Mouse (Mus musculus) frontal cortex, adult (tissue): ENCODE data around the gene Prkcb.

Experiments used
- ATAC-seq: cut with Nextera tagmentation; 2 replicates; pipeline ENCODE4 v1.9.2; 2017; ENCODE audit warnings: mild to moderate bottlenecking, moderate library complexity, mixed read lengths; ENCODE audit not compliant: low TSS enrichment

Prkcb gene

DNA sequence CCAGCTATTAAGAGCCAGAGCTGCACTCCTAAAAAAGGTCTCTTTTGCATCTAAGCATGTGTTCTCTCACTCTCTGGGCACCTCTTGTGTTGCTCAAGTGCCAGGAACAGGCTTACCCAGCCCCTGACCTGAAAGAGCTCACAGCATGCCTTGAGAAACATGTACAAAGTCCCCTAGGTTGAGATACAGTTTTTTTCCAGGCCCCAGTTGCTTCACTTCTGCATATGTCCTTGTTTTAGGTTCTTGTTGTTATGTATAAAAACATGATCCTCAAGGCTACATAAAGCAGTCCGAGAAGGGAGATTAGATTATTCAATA, 291.6 kb downstream of the Prkcb start:
- no peak for ATAC-seq

DNA sequence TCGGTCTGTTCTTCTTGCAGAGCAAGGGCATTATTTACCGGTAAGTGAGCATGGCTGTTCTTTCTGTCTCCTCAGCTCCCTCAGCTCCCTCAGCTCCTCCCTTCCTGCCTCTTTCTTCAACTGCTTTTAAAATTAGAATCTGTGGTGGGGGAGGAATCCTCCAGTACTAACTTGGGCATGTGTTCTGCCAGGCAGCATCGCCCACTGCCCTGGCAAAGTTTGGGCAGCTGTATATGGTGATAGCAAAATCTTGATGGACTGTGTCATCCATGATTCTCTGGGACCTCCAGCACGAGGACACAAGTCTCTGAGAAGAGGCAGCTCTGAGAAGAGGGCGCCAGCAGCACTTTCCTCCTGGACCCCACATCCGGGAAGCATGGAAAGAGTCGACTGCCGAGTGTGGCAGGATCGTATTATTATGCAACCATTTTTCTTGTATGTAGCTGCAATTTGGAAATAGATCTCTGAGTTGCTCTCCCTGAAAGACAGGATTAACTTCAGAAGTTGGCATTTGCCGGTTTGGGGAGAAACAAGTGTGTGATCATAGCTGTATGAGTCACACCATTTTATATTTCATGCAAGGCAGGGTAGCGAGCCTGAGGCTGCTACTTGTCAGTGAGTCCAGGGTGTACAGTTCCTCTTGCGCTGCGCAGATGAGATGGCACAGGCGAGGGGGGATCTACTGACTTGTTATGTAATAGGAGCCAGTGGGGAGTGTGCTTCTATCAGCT, 296.0 kb downstream of the Prkcb start:
- peak; percentile 88 for ATAC-seq

- ATAC-seq, result no peak
Measured at GRCm38 (mm10) chr7:122595897-122596296, 307.3 kb downstream of the Prkcb start.

GRCm38 (mm10) chr7:122596596-122597170, 308.1 kb downstream of the Prkcb start:
- no peak for ATAC-seq

DNA sequence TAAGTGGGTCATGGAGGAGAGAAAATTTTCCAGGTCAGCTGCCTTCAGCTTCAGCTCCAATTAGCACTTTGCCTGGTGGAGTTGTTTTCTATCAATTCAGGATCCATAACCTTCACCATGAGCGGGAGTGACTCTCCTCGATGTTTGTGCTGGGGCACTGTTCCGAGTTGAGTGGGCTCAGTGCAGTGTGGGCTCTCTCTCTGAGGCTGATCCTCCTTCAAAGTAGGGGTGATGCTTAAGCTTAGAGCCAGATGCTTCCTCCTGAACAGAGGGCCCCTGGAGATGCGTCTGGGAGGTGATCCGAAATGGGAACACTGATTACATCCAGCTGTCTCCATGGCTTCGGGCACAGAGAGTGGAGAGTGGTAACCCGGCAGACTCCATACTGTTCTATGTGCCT, 308.8 kb downstream of the Prkcb start:
- peak; percentile 51; the same call in 1 of the 2 replicates for ATAC-seq

DNA sequence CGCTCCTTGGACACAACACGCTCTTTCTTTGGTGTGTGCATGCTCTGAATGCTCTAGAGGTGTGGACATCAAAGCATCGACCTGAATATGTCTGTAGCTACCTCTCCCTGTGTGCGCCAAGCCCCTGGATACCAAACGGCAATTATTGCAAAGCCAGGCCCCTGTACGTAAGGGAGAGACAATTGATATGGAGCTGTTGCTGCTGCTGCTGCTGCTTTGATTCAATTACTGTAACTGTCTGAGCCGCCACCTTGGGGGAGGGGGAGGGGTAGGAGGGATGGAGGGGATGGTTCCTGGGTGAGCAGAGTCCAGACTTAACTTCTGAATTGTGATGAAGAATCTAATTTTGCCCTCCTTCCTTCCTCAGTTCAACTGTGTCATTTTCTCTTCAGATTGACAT, 312.3 kb downstream of the Prkcb start:
- ATAC-seq, result no peak

GRCm38 (mm10) chr7:122605066-122605465, 316.5 kb downstream of the Prkcb start:
- no peak for ATAC-seq

DNA sequence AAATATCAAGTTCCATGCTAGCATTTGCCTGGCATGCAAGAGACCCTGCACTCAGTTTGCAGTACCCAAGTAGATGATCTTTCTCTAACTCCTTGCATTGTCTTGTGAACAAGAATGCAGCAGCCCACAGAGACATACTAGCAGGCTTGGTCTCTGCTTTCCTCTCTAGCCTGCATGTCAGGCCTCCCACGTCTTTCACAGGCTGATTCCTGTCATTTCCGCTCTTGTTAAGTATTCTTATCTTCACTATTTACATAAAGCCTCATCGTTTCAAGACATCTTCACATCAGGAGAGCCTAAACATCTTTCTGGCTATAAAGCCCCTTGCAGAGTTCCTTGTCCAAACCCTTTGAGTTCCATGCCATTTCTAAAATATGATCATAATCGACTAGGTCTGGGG, 320.9 kb downstream of the Prkcb start:
- peak; percentile 73 for ATAC-seq

DNA sequence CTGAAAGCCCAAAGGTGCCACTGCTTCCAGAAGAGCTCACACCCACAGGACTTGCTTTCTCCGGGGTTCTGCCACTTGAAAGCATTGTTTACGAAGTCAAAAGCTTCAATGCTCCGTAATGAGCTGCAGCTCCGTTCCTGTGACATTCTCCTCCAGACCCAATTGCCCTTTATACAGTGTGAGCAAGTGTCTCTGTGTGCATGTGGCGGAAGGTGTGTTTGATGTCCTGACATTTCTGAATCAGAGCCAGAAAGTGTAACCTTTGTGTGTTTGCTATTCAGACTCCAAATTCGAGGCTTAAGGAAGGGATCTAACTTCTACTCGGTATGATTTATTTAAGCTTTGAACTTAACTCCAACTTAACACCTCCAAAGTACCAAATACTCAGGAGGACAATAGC, 321.6 kb downstream of the Prkcb start:
- no peak for ATAC-seq

GRCm38 (mm10) chr7:122613876-122614275, 325.3 kb downstream of the Prkcb start:
- no peak for ATAC-seq

GRCm38 (mm10) chr7:122622125-122622774, 333.7 kb downstream of the Prkcb start:
- ATAC-seq, result peak; percentile 53

DNA sequence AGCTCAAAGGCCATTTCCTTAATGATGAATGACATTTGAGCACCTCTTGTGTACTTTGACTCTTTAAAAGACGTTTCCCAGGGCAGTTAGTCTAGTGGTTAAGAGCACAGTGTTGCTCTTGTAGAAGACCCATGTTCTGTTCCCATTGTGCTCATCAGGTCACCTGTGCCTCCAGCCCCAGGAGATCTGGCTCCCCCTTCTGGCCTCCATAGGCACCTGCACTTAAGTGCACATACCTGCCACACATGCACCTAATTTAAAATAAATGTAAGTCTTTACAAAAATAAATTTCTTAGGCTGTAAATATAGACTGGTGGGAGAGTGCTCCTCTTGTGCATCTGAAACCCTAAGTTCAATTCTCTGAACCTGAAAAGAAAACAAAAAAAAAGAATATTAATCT, 335.2 kb downstream of the Prkcb start:
- ATAC-seq, result no peak

DNA sequence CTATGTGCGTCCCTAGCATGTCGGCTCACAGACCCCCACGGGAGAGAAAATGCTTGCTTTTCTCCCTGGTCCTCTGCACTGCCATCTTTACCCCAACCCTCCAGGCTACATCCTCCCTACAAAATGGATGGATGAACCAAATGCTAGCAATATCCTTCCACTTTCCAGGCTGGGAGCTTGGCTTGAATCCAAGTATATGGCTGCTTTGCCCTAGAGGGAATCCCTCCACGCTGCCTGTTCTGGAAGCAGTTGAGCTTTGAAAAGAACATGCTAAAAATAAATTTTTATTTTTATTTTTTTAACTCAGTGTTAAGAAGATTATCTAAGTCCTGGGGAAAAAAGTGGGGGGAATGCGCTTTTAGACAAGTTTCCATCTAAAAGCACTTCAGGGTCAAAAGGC, 339.5 kb downstream of the Prkcb start:
- ATAC-seq, result no peak

- ATAC-seq, result no peak
Measured at GRCm38 (mm10) chr7:122630386-122630785, 341.8 kb downstream of the Prkcb start.

- ATAC-seq, result no peak
Measured at GRCm38 (mm10) chr7:122631151-122631550, 342.6 kb downstream of the Prkcb start.

DNA sequence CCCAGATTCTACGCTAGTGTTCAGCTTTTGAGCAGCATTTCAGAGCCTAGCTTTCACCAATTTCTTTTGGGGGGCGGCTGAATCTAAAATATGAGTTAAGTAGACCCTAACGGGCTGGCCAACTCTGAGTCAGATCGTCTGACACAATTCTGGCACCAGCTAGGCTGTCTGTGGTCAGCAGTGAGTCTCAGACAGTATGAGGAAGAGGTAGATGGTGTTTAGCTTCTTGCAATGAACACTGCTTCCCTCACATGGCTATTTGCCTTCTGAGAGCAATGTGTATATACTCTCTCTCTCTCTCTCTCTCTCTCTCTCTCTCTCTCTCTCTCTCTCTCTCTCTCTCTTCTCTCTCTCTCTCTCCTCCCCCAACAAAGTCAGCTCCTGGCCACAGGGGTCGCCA, 344.4 kb downstream of the Prkcb start:
- 0 out of 2 replicates have a peak, but pooled peaks have one; percentile 11 for ATAC-seq

DNA sequence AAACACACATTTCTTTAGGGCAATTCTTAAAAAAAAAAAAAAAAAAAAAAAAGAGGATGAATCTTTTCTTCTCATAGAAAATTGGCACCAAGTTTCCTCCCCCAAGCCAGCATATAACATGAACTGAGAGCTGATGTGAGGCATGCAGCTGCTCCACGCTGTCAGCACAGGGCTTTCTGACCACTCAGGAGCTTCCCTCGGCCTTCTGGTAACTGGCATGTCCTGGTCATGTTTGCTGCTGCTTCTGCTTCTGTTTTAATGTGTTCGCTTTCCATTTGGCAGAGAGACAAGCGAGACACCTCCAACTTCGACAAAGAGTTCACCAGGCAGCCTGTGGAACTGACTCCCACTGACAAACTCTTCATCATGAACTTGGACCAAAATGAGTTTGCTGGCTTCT, 344.9 kb downstream of the Prkcb start:
- no peak for ATAC-seq

GRCm38 (mm10) chr7:122643676-122644075, 355.1 kb downstream of the Prkcb start:
- peak; percentile 92 for ATAC-seq

GRCm38 (mm10) chr7:122649306-122649705, 360.8 kb downstream of the Prkcb start:
- ATAC-seq, result peak; percentile 74; the same call in 1 of the 2 replicates

DNA sequence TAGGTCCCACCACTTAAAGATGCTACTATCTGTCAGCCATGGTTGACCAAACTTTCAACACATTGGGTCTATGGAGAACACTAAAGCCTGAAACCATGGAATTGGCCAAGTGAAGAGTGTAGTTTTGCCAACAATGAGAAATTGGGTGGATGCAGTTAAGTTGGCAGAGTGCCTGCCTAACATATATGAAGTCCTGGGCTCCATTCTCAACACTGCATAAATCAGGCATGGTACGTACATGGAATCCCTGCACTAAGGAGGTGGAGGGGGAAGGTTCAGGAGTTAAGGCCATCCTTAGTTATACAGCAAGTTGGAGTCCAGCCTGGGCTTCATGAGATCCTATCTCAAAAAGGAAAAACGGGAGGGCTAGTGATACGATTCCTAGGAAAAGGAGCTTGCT, 364.0 kb downstream of the Prkcb start:
- no peak for ATAC-seq

- no peak for ATAC-seq
Measured at GRCm38 (mm10) chr7:122656671-122657070, 368.1 kb downstream of the Prkcb start.

GRCm38 (mm10) chr7:122657423-122658126, 369.0 kb downstream of the Prkcb start:
- ATAC-seq, result no peak
